Mouse (Mus musculus) embryonic facial prominence, embryonic 12.5 days (tissue): ENCODE data around the gene Farp2. TPM values are rescaled to one million over a fixed set of nuclear protein-coding genes. Genes with fewer than 3 reads are reported as not detected.
"Not testable (repeated sequence)": the region's sequence is repeated elsewhere in the genome, so short reads cannot be mapped to it uniquely, and the experiment has no call there.

Experiments used
- ATAC-seq: fragments of 200-750 bp; cut with Nextera tagmentation; 2 replicates; pipeline ENCODE4 v1.8.0; 2017; ENCODE audit not compliant: insufficient number of reproducible peaks, insufficient read depth, low FRiP score, low TSS enrichment
- H3K27ac ChIP-seq: fragments of 300-500 bp; sonication (generic); 2 replicates; pipeline ENCODE4 v1.5.1; 2016; ENCODE audit warnings: mild to moderate bottlenecking
- H3K27me3 ChIP-seq: fragments of 300-500 bp; sonication (generic); 2 replicates; pipeline ENCODE4 v1.6.1; 2016; ENCODE audit warnings: mild to moderate bottlenecking, moderate library complexity
- H3K36me3 ChIP-seq: fragments of 300-500 bp; sonication (generic); 2 replicates; pipeline ENCODE4 v1.6.1; 2016; ENCODE audit warnings: mild to moderate bottlenecking
- H3K4me1 ChIP-seq: fragments of 300-500 bp; sonication (generic); 2 replicates; pipeline ENCODE4 v1.6.1; 2016
- H3K4me2 ChIP-seq: fragments of 300-500 bp; sonication (generic); replicated peaks from 2 replicates; pipeline ENCODE4 v1.6.1; 2016; ENCODE audit warnings: mild to moderate bottlenecking, moderate library complexity
- H3K4me3 ChIP-seq: fragments of 300-500 bp; sonication (generic); 2 replicates; pipeline ENCODE4 v1.5.1; 2016; ENCODE audit warnings: mild to moderate bottlenecking
- H3K9ac ChIP-seq: fragments of 300-500 bp; sonication (generic); 2 replicates; pipeline ENCODE4 v1.6.1; 2016; ENCODE audit warnings: mild to moderate bottlenecking, moderate library complexity
- H3K9me3 ChIP-seq: fragments of 300-500 bp; sonication (generic); 2 replicates; pipeline ENCODE4 v1.6.1; 2016; ENCODE audit warnings: mild to moderate bottlenecking, moderate library complexity
- WGBS: fragments of 180-500 bp; shearing (Covaris S2); methylation state at CpG from one replicate; pipeline ENCODE4 v1.1.7; 2016; 5-methylcytosine and 5-hydroxymethylcytosine counted together
- polyA plus RNA-seq: library from polyadenylated mRNA; unstranded; fragments of >200 nt; fragmentation: Nextera tagmentation; extraction: Ambion mirVana; gene quantifications from 2 replicates; pipeline ENCODE4 v1.2.1, GENCODE M21; 2016

The Farp2 gene
- polyA plus RNA-seq, 1 experiment from 2014 or later = 7.2 TPM

- H3K9me3 ChIP-seq = no peaks in the 10 kb centered on the region
- H3K4me3 ChIP-seq = peak overlapping the region; percentile 96
- peaks cover 15% of the 10 kb centered on the region for H3K4me1 ChIP-seq
- no peaks in the 10 kb centered on the region for H3K27me3 ChIP-seq
- H3K36me3 ChIP-seq = peaks cover 11% of the 10 kb centered on the region; the same call in 1 of the 2 replicates
- peak overlapping the region; percentile 48 for H3K9ac ChIP-seq
- WGBS = 37% methylated on average over 7 of the region's 7 CpGs
- peak; percentile 2; the same call in 1 of the 2 replicates for ATAC-seq
- H3K27ac ChIP-seq = peak overlapping the region; percentile 82
- H3K4me2 ChIP-seq = peak overlapping the region; percentile 73
These were observed 124.5 kb downstream of the Farp2 start for GRCm38 (mm10) chr1:93636211-93636897.

- Histone ChIP-seq H3K4me1 (no peaks in the 10 kb centered on the region), H3K4me3 (no peak overlapping the region), H3K27me3 (no peaks in the 10 kb centered on the region), H3K4me2 (no peak overlapping the region), H3K9me3 (no peaks in the 10 kb centered on the region), H3K27ac (no peak overlapping the region), H3K36me3 (no peaks in the 10 kb centered on the region), H3K9ac (no peak overlapping the region)
- WGBS = 80% methylated on average over 2 of the region's 2 CpGs
- no peak for ATAC-seq
These were observed 130.1 kb downstream of the Farp2 start for GRCm38 (mm10) chr1:93641978-93642377.

GRCm38 (mm10) chr1:93642692-93643091 lies 130.8 kb downstream of the Farp2 start:
- Histone ChIP-seq H3K4me2 (no peak overlapping the region), H3K9ac (no peak overlapping the region), H3K9me3 (no peaks in the 10 kb centered on the region), H3K27me3 (no peaks in the 10 kb centered on the region), H3K27ac (no peak overlapping the region), H3K4me1 (no peaks in the 10 kb centered on the region), H3K4me3 (no peak overlapping the region), H3K36me3 (no peaks in the 10 kb centered on the region)
- 87% methylated on average over 2 of the region's 2 CpGs for WGBS
- ATAC-seq = no peak

- no peak overlapping the region for H3K27ac ChIP-seq
- no peaks in the 10 kb centered on the region for H3K36me3 ChIP-seq
- H3K27me3 ChIP-seq = no peaks in the 10 kb centered on the region
- H3K9ac ChIP-seq = no peak overlapping the region
- no peak overlapping the region for H3K4me3 ChIP-seq
- no peaks in the 10 kb centered on the region for H3K4me1 ChIP-seq
- no peak overlapping the region for H3K4me2 ChIP-seq
- WGBS = 77% methylated on average over 5 of the region's 5 CpGs
- no peak for ATAC-seq
- no peaks in the 10 kb centered on the region for H3K9me3 ChIP-seq
These were observed 137.8 kb downstream of the Farp2 start for GRCm38 (mm10) chr1:93649604-93650172.

- peaks cover 6% of the 10 kb centered on the region; the same call in 1 of the 2 replicates for H3K4me1 ChIP-seq
- no peak for ATAC-seq
- H3K36me3 ChIP-seq = no peaks in the 10 kb centered on the region
- H3K27ac ChIP-seq = no peak overlapping the region
- 20% methylated on average over 2 of the region's 2 CpGs for WGBS
- H3K9me3 ChIP-seq = no peaks in the 10 kb centered on the region
- no peak overlapping the region for H3K4me2 ChIP-seq
- H3K4me3 ChIP-seq = no peak overlapping the region
- H3K9ac ChIP-seq = no peak overlapping the region
- H3K27me3 ChIP-seq = no peaks in the 10 kb centered on the region
These were observed 142.4 kb downstream of the Farp2 start for GRCm38 (mm10) chr1:93654275-93654674.

- H3K4me2 ChIP-seq = no peak overlapping the region
- no peaks in the 10 kb centered on the region for H3K27me3 ChIP-seq
- no peak for ATAC-seq
- no peak overlapping the region for H3K27ac ChIP-seq
- no peak overlapping the region for H3K9ac ChIP-seq
- H3K9me3 ChIP-seq = no peaks in the 10 kb centered on the region
- H3K36me3 ChIP-seq = no peaks in the 10 kb centered on the region
- H3K4me3 ChIP-seq = no peak overlapping the region
- peaks cover 6% of the 10 kb centered on the region; the same call in 1 of the 2 replicates for H3K4me1 ChIP-seq
- 59% methylated on average over 2 of the region's 2 CpGs for WGBS
These were observed 142.9 kb downstream of the Farp2 start for GRCm38 (mm10) chr1:93654798-93655197.

GRCm38 (mm10) chr1:93656325-93657024 lies 144.6 kb downstream of the Farp2 start:
- no peak overlapping the region for H3K4me2 ChIP-seq
- WGBS = 62% methylated on average over 7 of the region's 7 CpGs

GRCm38 (mm10) chr1:93657025-93657360 lies 145.1 kb downstream of the Farp2 start:
- Histone ChIP-seq H3K4me3 (no peak overlapping the region), H3K36me3 (no peaks in the 10 kb centered on the region), H3K27me3 (no peaks in the 10 kb centered on the region), H3K27ac (no peak overlapping the region), H3K4me2 (no peak overlapping the region), H3K4me1 (peaks cover 6% of the 10 kb centered on the region; the same call in 1 of the 2 replicates), H3K9ac (no peak overlapping the region), H3K9me3 (0 out of 2 replicates have a peak, but pooled peaks cover 4% of the 10 kb centered on the region)
- 82% methylated on average over 5 of the region's 5 CpGs for WGBS
- ATAC-seq = no peak

More at GRCm38 (mm10) chr1:93656325-93657024, 144.6 kb downstream of the Farp2 start:
- Histone ChIP-seq H3K27me3 (no peaks in the 10 kb centered on the region), H3K4me3 (no peak overlapping the region), H3K36me3 (no peaks in the 10 kb centered on the region), H3K9me3 (0 out of 2 replicates have a peak, but pooled peaks cover 4% of the 10 kb centered on the region), H3K9ac (no peak overlapping the region), H3K27ac (no peak overlapping the region), H3K4me1 (peaks cover 6% of the 10 kb centered on the region; the same call in 1 of the 2 replicates)
- no peak for ATAC-seq

- ATAC-seq, H3K4me1 ChIP-seq, H3K27me3 ChIP-seq, H3K4me3 ChIP-seq, H3K9me3 ChIP-seq, H3K4me2 ChIP-seq, H3K9ac ChIP-seq, H3K36me3 ChIP-seq: not testable (repeated sequence)
- 0 out of 2 replicates have a peak within 1 kb of the TSS, but pooled peaks have one; percentile 17 for H3K27ac ChIP-seq
These were observed 146.7 kb downstream of the Farp2 start, which contains the start of gene Stk25 for GRCm38 (mm10) chr1:93658559-93658958. Gene Stk25, minus strand, starts transcription at chr1:93658659.

GRCm38 (mm10) chr1:93667760-93668400 lies 156.0 kb downstream of the Farp2 start:
- Histone ChIP-seq H3K9me3 (no peaks in the 10 kb centered on the region), H3K36me3 (no peaks in the 10 kb centered on the region), H3K27me3 (no peaks in the 10 kb centered on the region), H3K4me2 (no peak overlapping the region), H3K4me1 (peaks cover 12% of the 10 kb centered on the region; the same call in 1 of the 2 replicates), H3K27ac (no peak overlapping the region), H3K9ac (no peak overlapping the region), H3K4me3 (no peak overlapping the region)
- ATAC-seq = no peak
- WGBS = 23% methylated on average over 13 of the region's 13 CpGs

- Histone ChIP-seq H3K9me3 (no peaks in the 10 kb centered on the region), H3K4me2 (peak overlapping the region; percentile 56), H3K27ac (peak overlapping the region; percentile 43; the same call in 1 of the 2 replicates), H3K36me3 (no peaks in the 10 kb centered on the region), H3K9ac (peak overlapping the region; percentile 50), H3K27me3 (no peaks in the 10 kb centered on the region), H3K4me3 (peak overlapping the region; percentile 31), H3K4me1 (peaks cover 12% of the 10 kb centered on the region; the same call in 1 of the 2 replicates)
- peak; percentile 78 for ATAC-seq
- WGBS = 8% methylated on average over 17 of the region's 17 CpGs
These were observed 157.1 kb downstream of the Farp2 start for GRCm38 (mm10) chr1:93668791-93669548.
